Mouse (Mus musculus): ENCODE results near the gene Serpind1. TPM values are rescaled to one million over a fixed set of nuclear protein-coding genes. Genes with fewer than 3 reads are reported as not detected.
A peak's percentile ranks its signal among the peaks of the same experiment; 100 is the strongest.

Serpind1 gene
- polyA plus RNA-seq, 1 experiment from 2014 or later = 1.2 TPM

GRCm38 (mm10) chr16:17324745-17325144 lies 6.4 kb upstream of the Serpind1 start:
- H3K27me3 ChIP-seq (replicated peaks; ENCODE audit: insufficient read depth, low read length) = no peaks in the 10 kb centered on the region
- WGBS = 92% methylated on average over 5 of the region's 5 CpGs

GRCm38 (mm10) chr16:17326064-17326463 lies 5.1 kb upstream of the Serpind1 start:
- no peak overlapping the region for H3K9ac ChIP-seq (replicated peaks; ENCODE audit: low read depth)
- H3K4me2 ChIP-seq (replicated peaks; ENCODE audit: low read depth, low read length) = no peak overlapping the region
- 90% methylated on average over 2 of the region's 2 CpGs for WGBS
- no peaks in the 10 kb centered on the region for H3K27me3 ChIP-seq (replicated peaks; ENCODE audit: insufficient read depth, low read length)
- DNase-seq (ENCODE audit: low spot score) (no peak), ATAC-seq (no peak)
- H3K4me1 ChIP-seq (ENCODE audit: insufficient read depth, low read depth, low read length) = no peaks in the 10 kb centered on the region
- no peak overlapping the region for H3K4me3 ChIP-seq (ENCODE audit: low read depth, low read length)
- TF ChIP-seq CTCF (IDR thresholded peaks at IDR 0.05) (no peak), EP300 (IDR thresholded peaks at IDR 0.05) (no peak)
- no peak overlapping the region for H3K27ac ChIP-seq (ENCODE audit: low read length)
- H3K9me3 ChIP-seq (ENCODE audit: low read length) = no peaks in the 10 kb centered on the region
- H3K36me3 ChIP-seq (ENCODE audit: insufficient read depth, low read length) = 0 out of 2 replicates have a peak, but pooled peaks cover 6% of the 10 kb centered on the region

More at GRCm38 (mm10) chr16:17324745-17325144, 6.4 kb upstream of the Serpind1 start:
- no peak overlapping the region for H3K4me2 ChIP-seq (replicated peaks; ENCODE audit: low read depth, low read length)
- ATAC-seq (no peak), DNase-seq (ENCODE audit: low spot score) (no peak)
- no peak overlapping the region for H3K27ac ChIP-seq (ENCODE audit: low read length)
- no peak overlapping the region for H3K4me3 ChIP-seq (ENCODE audit: low read depth, low read length)
- 0 out of 2 replicates have a peak, but pooled peaks cover 6% of the 10 kb centered on the region for H3K36me3 ChIP-seq (ENCODE audit: insufficient read depth, low read length)
- no peak overlapping the region for H3K9ac ChIP-seq (replicated peaks; ENCODE audit: low read depth)
- no peaks in the 10 kb centered on the region for H3K9me3 ChIP-seq (ENCODE audit: low read length)
- TF ChIP-seq EP300 (IDR thresholded peaks at IDR 0.05) (no peak), CTCF (IDR thresholded peaks at IDR 0.05) (no peak)
- no peaks in the 10 kb centered on the region for H3K4me1 ChIP-seq (ENCODE audit: insufficient read depth, low read depth, low read length)

- H3K4me2 ChIP-seq (replicated peaks; ENCODE audit: low read depth, low read length) = no peak overlapping the region
- no peaks in the 10 kb centered on the region for H3K27me3 ChIP-seq (replicated peaks; ENCODE audit: insufficient read depth, low read length)
- no peaks in the 10 kb centered on the region for H3K4me1 ChIP-seq (ENCODE audit: insufficient read depth, low read depth, low read length)
- H3K27ac ChIP-seq (ENCODE audit: low read length) = no peak overlapping the region
- peak; percentile 18; the same call in 1 of the 2 replicates for TF ChIP-seq EP300 (IDR thresholded peaks at IDR 0.05)
- no peak for TF ChIP-seq CTCF (IDR thresholded peaks at IDR 0.05)
- ATAC-seq = peak; percentile 90
- no peak overlapping the region for H3K9ac ChIP-seq (replicated peaks; ENCODE audit: low read depth)
- H3K36me3 ChIP-seq (ENCODE audit: insufficient read depth, low read length) = no peaks in the 10 kb centered on the region
- DNase-seq (ENCODE audit: low spot score) = peak; percentile 73
- WGBS = 73% methylated on average over 1 of the region's 1 CpGs
- H3K9me3 ChIP-seq (ENCODE audit: low read length) = no peaks in the 10 kb centered on the region
- no peak overlapping the region for H3K4me3 ChIP-seq (ENCODE audit: low read depth, low read length)
These were observed 1.2 kb upstream of the Serpind1 start for GRCm38 (mm10) chr16:17329848-17330570.

- H3K4me1 ChIP-seq (ENCODE audit: insufficient read depth, low read depth, low read length) = no peaks in the 10 kb centered on the region
- H3K27ac ChIP-seq (ENCODE audit: low read length) = no peak overlapping the region
- H3K4me3 ChIP-seq (ENCODE audit: low read depth, low read length) = no peak overlapping the region
- H3K9me3 ChIP-seq (ENCODE audit: low read length) = no peaks in the 10 kb centered on the region
- no peaks in the 10 kb centered on the region for H3K36me3 ChIP-seq (ENCODE audit: insufficient read depth, low read length)
- H3K9ac ChIP-seq (replicated peaks; ENCODE audit: low read depth) = no peak overlapping the region
- TF ChIP-seq EP300 (IDR thresholded peaks at IDR 0.05) (no peak), CTCF (IDR thresholded peaks at IDR 0.05) (no peak)
- no peaks in the 10 kb centered on the region for H3K27me3 ChIP-seq (replicated peaks; ENCODE audit: insufficient read depth, low read length)
- no peak overlapping the region for H3K4me2 ChIP-seq (replicated peaks; ENCODE audit: low read depth, low read length)
- ATAC-seq (no peak), DNase-seq (ENCODE audit: low spot score) (no peak)
- 89% methylated on average over 5 of the region's 5 CpGs for WGBS
These were observed 684 bp downstream of the Serpind1 start for GRCm38 (mm10) chr16:17331855-17332254.

- H3K4me1 ChIP-seq (ENCODE audit: insufficient read depth, low read depth, low read length) = no peaks in the 10 kb centered on the region
- H3K9ac ChIP-seq (replicated peaks; ENCODE audit: low read depth) = no peak overlapping the region
- peaks cover 1% of the 10 kb centered on the region; the same call in 1 of the 2 replicates for H3K36me3 ChIP-seq (ENCODE audit: insufficient read depth, low read length)
- TF ChIP-seq EP300 (IDR thresholded peaks at IDR 0.05) = no peak
- no peak for TF ChIP-seq CTCF (IDR thresholded peaks at IDR 0.05)
- H3K27ac ChIP-seq (ENCODE audit: low read length) = no peak overlapping the region
- H3K27me3 ChIP-seq (replicated peaks; ENCODE audit: insufficient read depth, low read length) = no peaks in the 10 kb centered on the region
- DNase-seq (ENCODE audit: low spot score) = no peak
- ATAC-seq = no peak
- no peak overlapping the region for H3K4me2 ChIP-seq (replicated peaks; ENCODE audit: low read depth, low read length)
- no peaks in the 10 kb centered on the region for H3K9me3 ChIP-seq (ENCODE audit: low read length)
- no peak overlapping the region for H3K4me3 ChIP-seq (ENCODE audit: low read depth, low read length)
These were observed 3.4 kb downstream of the Serpind1 start for GRCm38 (mm10) chr16:17334574-17334973.

- Histone ChIP-seq H3K36me3 (ENCODE audit: insufficient read depth, low read length) (peaks cover 4% of the 10 kb centered on the region; the same call in 1 of the 2 replicates), H3K4me3 (ENCODE audit: low read depth, low read length) (no peak overlapping the region), H3K9ac (replicated peaks; ENCODE audit: low read depth) (no peak overlapping the region), H3K27ac (ENCODE audit: low read length) (no peak overlapping the region), H3K27me3 (replicated peaks; ENCODE audit: insufficient read depth, low read length) (no peaks in the 10 kb centered on the region), H3K4me1 (ENCODE audit: insufficient read depth, low read depth, low read length) (no peaks in the 10 kb centered on the region), H3K9me3 (ENCODE audit: low read length) (no peaks in the 10 kb centered on the region), H3K4me2 (replicated peaks; ENCODE audit: low read depth, low read length) (no peak overlapping the region)
- no peak for TF ChIP-seq CTCF (IDR thresholded peaks at IDR 0.05)
- TF ChIP-seq EP300 (IDR thresholded peaks at IDR 0.05) = no peak
- 62% methylated on average over 1 of the region's 1 CpGs for WGBS
- ATAC-seq (no peak), DNase-seq (ENCODE audit: low spot score) (no peak)
These were observed 4.9 kb downstream of the Serpind1 start for GRCm38 (mm10) chr16:17336089-17336488.

All from lung, postnatal 0 days (tissue).